Mouse (Mus musculus): ENCODE measurements around the gene Fam174b.
A peak's percentile ranks its signal among the peaks of the same experiment; 100 is the strongest.

The Fam174b gene

DNA sequence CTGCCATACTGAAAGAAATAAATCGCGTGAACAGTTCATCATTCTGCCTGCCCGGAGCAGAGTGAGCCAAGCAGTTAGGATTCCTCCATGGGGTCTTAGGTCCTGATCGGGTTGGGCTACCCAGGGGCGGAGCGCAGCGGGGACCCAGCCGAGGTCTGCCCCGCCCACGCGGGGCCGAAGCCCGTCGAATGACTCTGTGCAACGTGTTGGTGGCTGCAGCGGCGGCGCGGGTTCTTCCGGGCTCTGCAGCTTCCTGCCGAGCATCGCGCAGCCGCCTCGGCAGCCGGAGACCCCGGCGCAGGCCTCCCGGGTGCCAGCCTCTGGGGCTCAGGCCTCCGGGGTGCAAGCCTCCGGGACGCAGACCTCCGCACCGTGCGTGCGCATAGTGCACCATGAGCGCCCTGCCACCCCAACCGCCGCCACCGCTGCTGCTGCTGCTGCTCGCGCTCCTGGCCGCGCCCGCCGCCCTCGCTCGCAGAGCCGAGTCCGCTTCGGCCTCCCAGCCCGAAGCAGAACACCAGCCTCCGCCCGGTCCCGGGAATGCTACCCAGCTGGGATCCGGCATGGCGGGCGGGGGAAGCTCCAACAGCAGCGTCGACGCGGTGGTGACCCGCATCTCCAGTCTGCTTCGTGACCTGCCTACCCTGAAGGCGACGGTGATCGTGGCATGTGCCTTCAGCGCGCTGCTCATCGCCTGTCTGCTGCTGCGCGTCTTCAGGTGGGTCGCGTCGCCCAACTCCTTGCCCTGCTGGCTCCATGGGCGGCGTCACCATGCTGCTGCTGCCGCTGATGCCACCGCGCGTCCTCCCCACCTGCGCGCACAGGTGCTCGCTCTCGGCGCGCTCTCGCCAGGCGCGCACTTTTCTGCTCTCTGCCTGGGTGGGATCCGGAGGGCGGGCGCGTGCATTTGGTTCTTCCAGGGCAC is at the start of gene Fam174b:
Gene Fam174b, plus strand, starts transcription at position 192 of the 925 bp plus-strand sequence.
- DNase-seq (ENCODE audit: low read depth, low spot score) = no peak

DNA sequence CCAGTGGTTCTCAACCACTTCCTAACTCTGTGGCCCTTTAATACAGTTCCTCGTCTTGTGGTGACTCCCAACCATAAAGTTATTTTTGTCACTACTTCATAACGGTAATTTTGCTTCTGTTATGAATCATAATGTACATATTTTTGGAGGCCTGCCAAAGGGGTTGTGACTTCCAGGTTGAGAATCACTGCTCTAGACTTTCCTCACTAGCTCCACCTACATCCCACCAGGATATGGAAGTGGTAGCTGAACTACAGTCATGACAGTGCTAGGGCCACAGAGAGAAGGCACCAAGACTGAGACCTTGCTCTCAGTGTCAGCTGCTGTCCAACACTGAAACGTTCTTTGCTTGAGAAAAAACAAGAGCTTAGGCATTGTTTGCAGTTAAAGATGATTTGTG is 43.0 kb upstream of the Fam174b start:
- DNase-seq (ENCODE audit: low read depth, low spot score) = peak; percentile 21

DNA sequence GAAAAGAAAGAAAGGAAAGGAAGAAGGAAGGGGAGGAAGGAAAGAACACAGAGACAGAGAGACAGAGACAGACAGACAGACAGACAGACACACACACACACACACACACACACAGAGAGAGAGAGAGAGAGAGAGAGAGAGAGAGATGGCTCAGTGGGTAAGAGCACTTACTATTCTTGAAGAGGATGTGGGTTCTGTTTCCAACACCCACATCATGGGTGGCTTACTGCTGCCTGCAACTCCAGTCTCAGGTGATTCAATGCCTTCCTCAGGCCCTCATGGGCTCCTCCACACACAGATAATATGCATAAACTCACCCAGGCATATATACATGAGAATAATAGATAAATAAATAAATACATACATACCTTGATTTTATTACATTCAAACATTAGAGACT is 35.8 kb upstream of the Fam174b start:
- no peak for DNase-seq (ENCODE audit: low read depth, low spot score)

DNA sequence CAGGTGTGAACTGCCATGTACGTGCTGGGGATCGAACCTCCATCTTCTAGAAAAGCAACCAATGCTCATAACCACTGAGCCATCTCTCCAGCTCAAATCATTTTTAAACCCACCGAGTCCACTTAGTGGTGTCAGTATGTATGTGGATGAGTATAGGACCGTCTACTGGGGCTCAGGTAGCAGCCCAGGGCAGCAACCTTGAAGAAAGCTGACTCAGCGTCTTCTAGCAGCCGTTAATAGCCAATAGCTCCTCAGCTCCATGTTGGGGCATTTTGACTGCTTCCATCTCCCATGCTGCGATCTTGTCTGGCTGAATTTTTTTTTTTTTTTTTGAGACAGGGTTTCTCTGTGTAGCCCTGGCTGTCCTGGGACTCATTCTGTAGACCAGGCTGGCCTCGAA is 26.6 kb upstream of the Fam174b start:
- DNase-seq (ENCODE audit: low read depth, low spot score) = no peak

DNA sequence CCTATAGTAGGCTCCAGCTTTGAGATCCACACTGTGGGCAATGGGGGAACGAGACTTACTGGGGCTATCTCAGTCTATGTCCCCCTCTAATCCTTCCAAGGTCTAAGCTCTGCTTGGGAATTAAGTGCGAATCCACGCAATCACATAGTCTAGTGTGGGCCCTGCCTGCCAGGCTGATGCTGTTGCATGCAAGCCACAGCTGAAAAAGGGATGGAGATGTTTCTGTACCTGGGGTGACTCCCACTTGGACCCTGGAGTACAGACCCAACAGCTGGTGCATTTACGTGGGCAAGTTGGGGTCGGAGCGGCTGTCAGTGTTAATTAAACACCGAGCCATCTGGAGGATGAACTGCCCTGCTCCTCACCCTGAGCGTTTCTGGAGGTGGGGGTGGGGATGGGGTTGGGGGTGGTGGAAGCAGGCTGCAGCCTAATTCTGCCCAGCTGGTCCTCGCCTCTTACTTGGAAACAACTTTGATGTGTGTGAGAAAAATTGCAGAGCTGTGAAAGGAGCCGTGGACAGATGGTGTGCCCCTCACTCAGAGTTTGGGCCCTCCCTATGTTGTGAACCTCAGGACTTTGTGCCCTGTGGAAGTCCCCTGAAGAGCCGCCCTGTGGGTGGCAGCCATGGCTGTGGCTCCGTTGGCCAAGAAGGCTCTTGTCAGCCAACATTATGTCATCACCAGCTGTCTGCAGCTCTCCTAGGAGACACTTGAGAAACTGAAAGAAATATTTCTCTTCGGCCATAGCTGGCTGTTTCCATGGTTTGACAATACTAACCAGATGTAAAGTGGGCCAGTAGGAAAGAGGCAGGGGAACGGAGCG is 24.0 kb upstream of the Fam174b start:
- no peak for DNase-seq (ENCODE audit: low read depth, low spot score)

DNA sequence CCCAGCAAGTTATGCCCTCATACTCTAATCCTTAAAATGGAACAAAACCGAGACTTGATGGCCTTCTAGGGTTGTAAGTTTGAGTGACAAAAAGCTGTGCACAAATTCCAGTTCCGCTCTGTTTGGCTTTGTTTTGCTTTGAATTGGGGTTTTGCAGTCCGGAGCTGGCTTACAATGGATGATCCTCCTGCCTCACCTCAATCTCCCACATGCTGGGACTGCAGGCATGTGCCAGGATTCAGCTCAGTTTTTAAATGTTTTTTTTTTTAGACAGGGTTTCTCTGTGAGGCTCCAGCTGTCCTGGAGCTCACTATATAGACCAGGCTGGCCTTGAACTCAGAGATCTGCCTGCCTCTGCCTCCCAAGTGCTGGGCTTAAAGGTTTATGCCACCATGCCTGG is 23.3 kb upstream of the Fam174b start:
- no peak for DNase-seq (ENCODE audit: low read depth, low spot score)

DNA sequence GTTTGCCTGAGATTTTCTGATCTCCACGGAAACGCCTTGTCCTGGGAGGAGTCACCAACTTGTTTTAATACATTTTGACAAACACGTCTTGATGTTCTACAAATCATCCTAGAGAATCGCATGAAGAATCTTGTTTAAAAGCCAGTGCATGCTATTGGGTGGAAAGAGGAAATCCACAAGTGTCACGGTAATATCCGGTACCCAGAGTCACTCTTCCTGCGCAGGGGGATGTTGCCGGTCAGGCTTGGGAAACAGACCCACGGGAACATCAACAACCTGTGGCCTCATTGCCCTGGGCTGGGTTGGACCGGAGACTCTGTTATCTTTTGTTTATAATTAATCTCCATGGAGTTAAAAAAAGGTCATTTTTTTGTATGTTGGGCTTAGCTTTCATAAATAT is 22.1 kb upstream of the Fam174b start:
- no peak for DNase-seq (ENCODE audit: low read depth, low spot score)

DNA sequence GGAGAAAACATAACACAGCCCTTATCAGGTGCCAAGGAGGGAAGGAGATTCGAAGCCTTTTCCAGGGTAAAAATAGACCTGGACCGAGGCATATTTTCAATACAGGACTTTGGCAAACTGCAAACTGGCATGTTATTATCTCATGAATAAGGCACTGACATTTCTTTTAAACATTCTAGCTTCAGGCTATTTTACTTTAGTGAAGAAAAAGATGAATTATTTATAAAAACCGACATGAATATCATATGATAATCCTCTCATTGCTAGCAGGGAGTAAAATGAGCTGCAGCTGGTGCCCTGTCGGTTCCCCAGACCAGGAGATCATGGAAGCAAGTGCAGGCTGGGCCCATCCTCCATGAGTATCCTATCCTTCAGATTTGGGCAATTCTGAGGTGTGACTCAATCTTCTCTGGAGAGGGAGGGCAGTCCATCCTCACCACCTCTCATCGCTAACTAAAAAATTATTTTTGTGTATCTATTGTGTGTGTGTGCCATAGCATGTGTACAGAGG is 21.6 kb upstream of the Fam174b start:
- DNase-seq (ENCODE audit: low read depth, low spot score) = no peak

DNA sequence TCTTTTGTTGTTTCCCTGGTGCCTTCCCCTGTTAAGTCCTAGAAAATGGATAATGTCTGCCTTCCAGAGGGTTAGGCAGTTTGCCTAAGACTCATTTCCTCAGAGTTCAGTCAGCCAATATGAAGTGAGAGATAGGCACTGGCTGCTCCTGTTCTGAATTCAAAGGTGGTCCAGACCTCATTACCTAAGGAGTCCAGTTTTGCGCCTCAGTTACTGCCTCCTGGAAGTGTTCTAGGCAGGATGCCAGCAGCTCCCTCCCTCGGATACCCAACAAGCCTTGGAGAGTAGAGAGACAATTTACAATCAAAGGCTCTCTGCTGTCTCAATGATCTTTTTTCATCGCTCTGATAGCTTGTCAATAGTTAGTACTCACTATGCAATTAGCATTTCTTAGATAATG is 19.1 kb upstream of the Fam174b start:
- DNase-seq (ENCODE audit: low read depth, low spot score) = no peak

DNA sequence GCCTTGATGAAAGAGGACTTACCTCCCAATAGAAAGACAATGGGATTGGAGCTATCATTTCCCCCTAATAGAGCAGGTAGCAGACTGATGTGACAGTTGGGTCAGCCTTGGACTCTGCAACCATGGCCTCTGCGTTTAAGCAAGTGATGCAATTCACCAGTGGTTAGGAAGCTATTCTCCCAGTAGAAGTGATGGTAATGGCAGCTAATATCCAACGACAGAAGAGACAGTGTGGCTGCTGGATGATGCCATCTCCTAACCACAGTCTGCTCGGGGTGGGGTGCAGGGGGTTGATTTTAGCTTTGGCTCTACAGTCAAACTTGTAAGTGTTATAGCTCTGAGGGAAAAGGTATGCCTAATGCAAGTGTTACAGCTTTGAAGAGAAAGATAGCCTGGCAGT is 18.3 kb upstream of the Fam174b start:
- no peak for DNase-seq (ENCODE audit: low read depth, low spot score)

DNA sequence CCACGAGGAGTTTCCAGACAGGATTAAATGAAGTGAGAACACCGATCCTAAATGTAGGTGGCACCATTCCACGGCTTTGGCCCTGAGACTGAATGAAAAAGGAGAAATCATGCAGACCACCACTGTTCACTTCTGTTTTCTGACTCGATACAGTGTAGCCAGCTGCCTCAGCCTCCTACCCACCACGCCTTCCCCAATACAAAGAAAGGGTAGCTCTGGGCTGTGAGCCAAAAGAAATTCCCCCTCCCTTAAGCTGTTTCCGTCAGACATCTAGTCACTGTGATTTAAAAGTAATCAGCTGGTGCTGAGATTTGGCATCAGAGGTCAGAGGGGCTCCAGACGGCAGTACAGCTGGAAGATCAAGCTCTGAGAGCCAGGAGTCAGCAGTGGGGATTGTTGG is 10.2 kb upstream of the Fam174b start:
- DNase-seq (ENCODE audit: low read depth, low spot score) = no peak

DNA sequence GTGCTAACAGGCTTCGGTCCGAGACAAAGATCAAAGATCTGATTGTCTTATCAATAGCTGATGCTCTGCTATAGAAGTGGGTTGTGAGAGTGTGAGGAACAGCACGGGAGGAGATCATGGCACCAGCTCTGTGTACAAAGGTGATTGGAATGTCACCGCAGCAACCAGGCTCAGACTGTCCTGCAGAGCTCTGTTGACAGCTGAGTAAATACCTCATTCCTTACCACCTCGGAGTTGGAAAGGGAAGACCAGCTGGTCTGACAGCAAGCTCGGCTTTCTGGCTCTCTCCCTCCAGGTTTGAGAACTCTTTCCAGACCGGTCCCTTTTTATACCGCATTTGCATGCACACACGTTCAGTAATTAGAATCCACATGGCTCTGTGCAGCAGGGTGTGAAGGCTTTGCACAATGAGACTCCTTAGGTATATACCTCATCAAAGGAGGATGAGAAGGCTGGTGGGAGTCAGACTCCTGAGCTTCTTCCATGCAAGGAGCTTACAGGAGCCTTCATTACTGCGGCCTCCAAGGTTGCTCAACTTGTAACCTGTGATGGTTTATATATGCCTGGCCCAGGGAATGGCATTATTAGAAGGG is 9.6 kb upstream of the Fam174b start:
- DNase-seq (ENCODE audit: low read depth, low spot score) = no peak

DNA sequence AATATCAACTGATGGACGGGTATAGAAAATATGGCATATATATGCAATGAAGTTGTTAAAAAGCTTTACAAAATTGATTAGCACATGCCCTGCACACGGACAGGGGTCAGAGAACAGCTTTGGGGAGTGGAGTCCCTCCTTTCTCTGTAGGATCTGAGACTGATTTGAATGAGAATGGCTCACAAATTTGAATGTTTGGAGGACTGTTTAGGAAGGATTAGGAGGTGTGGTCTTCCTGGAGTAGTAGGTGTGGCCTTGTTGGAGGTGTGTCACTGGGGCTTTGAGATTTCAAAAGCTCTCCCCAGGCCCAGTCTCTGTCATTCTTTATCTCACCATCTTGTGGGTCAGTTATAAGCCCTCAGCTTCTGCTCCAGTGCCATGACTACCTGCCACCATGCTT is 4.1 kb upstream of the Fam174b start:
- no peak for DNase-seq (ENCODE audit: low read depth, low spot score)

DNA sequence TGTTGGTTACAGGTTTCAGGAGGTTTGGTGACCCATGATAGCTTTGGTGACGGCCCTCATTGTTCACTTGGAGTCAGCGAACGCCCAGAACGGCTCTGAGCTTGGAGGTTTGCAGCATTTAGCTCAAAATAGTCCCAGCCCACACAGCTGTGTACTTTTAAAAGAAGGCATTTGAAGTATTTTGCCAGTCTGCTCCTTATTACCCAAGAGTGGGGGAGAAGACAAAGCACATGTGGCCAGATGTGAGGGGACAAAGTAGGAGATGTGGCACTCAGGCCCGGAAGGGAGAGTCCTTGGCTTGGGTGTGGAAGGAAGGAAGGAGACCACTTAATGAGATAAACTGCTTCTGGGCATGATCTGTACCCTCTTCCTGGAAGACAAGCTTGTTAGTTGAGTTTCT is 1.3 kb downstream of the Fam174b start:
- no peak for DNase-seq (ENCODE audit: low read depth, low spot score)

DNA sequence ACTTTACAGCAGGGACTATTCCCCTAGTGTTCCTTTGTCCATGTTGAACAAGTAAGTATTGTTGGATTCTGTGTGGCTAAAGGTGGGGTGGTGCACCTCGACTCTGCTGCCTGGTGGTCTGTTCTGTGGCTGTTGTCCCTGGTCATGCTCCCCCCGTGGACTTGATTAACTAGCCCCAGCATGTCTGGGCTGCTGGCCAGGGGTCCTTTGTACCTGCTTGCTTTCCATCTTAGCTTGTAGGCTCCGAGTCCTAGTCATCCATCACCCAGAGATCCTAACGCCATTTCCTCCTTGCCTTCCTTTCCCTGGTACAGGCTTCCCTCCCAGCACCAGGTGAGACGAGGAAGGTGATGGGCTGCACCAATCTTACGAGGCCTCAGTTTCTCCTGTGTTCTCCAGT is 1.7 kb downstream of the Fam174b start:
- DNase-seq (ENCODE audit: low read depth, low spot score) = no peak

DNA sequence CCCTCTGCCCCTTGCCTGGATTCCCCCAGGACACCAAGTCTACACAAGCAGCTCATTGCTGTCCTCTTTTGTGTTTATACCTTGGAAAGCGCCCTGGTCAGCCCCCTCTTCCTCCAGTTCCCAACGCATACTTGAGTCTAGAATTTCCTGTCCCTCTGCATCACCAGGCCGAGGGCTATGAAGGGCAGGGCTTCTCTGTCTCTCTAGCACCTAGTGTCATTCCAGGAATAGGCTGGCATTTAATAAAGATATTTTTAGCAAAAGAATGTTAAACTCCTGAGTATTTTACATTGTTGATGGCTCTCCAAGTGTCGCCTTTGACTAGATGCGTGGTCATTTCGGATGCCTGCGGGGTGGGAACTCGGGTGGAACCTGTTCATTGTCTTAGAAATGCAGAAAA is 3.0 kb downstream of the Fam174b start:
- DNase-seq (ENCODE audit: low read depth, low spot score) = no peak

DNA sequence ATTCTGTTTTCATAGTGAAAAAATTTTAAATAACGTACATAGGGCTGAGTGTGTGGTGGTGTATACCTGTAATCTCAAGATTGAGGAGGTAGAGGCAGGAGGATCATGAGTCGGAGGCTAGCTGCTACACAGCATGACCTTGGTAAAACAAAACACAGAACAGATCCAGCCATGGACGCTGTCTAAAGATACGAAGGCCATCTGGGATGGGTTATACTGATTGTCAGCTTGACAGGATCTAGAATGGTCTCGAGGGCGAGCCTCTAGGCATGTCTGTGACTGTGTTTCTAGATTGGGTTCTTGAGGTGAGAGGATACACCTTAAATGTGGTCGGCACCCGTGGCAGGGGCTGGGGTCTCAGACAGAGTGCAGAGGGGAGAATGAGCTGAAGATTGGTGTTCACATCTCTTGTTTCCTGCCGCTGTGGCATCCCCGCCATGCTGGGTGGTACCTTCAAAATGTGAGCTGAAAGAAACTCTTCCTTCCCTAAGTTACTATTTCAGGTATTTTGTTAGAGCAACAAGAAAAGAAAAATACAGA is 3.8 kb downstream of the Fam174b start:
- DNase-seq (ENCODE audit: low read depth, low spot score) = no peak

DNA sequence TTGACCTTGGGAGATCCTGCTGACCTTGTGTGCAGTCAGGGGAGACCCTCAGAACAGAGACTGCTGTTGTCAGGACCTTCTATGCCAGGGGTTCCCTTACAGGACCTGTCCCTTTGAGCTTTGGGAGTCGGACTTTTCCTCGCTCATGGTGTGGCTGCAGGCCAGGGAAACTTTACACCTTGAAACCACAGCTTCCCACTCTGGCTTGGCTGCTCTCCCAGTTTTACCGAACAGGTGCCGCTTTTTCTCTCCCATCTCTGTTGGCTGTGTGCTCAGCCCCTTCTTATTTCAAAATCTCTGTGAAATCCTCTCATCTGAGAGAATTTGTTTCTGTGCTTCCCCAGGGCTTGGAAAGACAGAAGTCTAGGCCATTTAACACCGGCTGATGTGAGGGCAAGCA is 5.8 kb downstream of the Fam174b start:
- no peak for DNase-seq (ENCODE audit: low read depth, low spot score)

DNA sequence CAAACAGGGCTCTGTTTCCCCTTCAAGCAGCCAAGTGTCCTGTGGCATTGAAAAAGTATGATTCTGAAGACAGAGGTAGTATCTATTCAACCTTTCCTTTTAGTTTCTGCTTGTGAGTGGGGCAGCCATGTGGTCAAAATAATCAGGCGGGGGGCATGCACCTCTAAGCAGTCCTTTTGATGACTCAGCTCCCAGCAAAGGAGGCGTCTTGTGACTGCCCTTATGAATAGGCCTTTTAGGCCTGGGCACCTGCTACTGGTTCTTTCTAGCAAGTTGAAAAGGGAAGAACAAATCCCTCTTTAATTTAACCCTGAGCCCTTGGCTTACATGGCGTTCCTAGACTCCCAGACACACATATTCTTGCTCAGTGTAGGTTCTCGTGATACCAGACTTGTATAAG is 6.7 kb downstream of the Fam174b start:
- DNase-seq (ENCODE audit: low read depth, low spot score) = no peak

DNA sequence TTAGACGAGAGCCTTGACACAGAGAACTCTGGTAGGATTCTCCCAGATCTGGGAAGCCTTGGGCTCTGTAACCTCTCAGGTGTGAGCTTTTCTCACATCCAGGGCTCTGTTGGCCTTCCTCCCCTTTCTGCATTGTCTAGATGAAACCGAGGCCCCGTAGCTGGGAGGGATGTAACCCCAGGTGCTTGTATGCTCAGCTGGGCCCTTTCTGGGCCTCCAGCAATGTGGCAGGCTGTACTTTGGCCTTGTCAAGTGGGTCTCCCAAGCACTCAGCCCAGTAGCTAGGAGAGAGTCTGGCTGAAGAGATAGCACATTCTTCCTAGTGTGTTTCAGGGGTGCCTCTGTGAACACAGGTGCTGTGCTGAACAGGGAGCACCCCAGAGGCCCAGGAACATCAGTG is 7.4 kb downstream of the Fam174b start:
- no peak for DNase-seq (ENCODE audit: low read depth, low spot score)

DNA sequence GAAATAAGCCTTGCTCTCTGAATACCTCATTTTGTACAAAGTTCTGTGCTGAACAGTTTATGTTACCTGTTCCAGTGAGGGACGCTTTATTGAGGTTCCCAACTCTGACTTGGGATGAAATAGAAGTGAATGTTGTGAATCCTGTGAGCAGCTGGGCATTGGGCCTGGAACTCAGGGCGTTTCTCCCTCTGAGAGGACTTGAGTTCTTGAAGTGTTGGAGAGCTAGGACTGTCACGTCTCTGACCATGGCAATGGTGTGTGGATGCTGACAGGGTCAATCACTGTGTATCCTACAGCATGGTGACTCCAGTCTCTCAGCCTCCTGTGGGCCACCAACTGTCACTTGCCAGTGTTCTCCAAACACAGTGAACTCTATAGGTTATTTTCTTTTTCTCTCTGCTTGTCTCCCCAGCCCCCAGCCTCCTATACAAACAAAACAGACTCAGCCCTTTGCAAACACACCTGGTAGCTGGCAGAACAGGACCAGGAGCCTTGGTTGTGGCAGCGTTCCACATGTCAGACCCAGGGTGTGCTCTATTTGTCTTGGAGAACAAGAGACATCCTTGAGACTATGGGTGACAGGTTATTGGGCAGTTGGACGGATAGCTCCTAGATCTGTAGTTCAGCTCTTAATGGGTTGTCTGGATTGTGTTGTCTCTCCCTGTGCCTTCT is 8.5 kb downstream of the Fam174b start:
- no peak for DNase-seq (ENCODE audit: low read depth, low spot score)

Data from 3T3-L1 (cell line).